Mouse (Mus musculus) MEL (cell line): ENCODE results near the gene Emx2.

Experiments used
- CTCF ChIP-seq, 3 experiments: IDR thresholded peaks in 2 of 3; conservative IDR thresholded peaks in 1 of 3; 2 replicates each; pipeline ENCODE4 v1.5.1; 2011 to 2012; ENCODE audit warnings: low read length in 3 of 3, low read depth in 2 of 3, mild to moderate bottlenecking in 2 of 3, improper control_type of control experiment in 1 of 3, inconsistent platforms in 1 of 3, mixed read lengths in 1 of 3, moderate library complexity in 1 of 3; ENCODE audit not compliant: control insufficient read depth in 1 of 3, insufficient read depth in 1 of 3, poor library complexity in 1 of 3, severe bottlenecking in 1 of 3
- E2F4 ChIP-seq: IDR thresholded peaks from 2 replicates; pipeline ENCODE4 v1.6.1; 2011; ENCODE audit warnings: low read depth, low read length, improper control_type of control experiment, borderline replicate concordance
- EP300 ChIP-seq, 2 experiments: IDR thresholded peaks; 2 replicates each; pipeline ENCODE4 v1.6.1; 2011; ENCODE audit warnings: improper control_type of control experiment in 2 of 2, low read length in 2 of 2, low read depth in 1 of 2, mild to moderate bottlenecking in 1 of 2
- GATA1 ChIP-seq: IDR thresholded peaks from 2 replicates; pipeline ENCODE4 v1.6.1; 2011; ENCODE audit warnings: low read depth, low read length, improper control_type of control experiment
- HCFC1 ChIP-seq: IDR thresholded peaks from 2 replicates; pipeline ENCODE4 v1.6.1; 2012; ENCODE audit warnings: low read depth, mild to moderate bottlenecking, inconsistent platforms, low read length, improper control_type of control experiment, moderate library complexity
- MEF2A ChIP-seq: IDR thresholded peaks from 2 replicates; pipeline ENCODE4 v1.6.1; 2014; ENCODE audit warnings: low read depth, mild to moderate bottlenecking, inconsistent platforms, low read length, improper control_type of control experiment; ENCODE audit not compliant: poor library complexity, insufficient replicate concordance, severe bottlenecking; ENCODE audit errors: extremely low read depth
- POLR2A ChIP-seq, 2 experiments: IDR thresholded peaks; 2 replicates each; pipeline ENCODE4 v1.6.1; 2011 to 2012; ENCODE audit warnings: low read length in 2 of 2, mild to moderate bottlenecking in 2 of 2, control low read depth in 1 of 2, improper control_type of control experiment in 1 of 2, low read depth in 1 of 2, moderate library complexity in 1 of 2; ENCODE audit not compliant: control insufficient read depth in 1 of 2, insufficient read depth in 1 of 2, poor library complexity in 1 of 2
- POLR2AphosphoS5 ChIP-seq: IDR thresholded peaks from 2 replicates; pipeline ENCODE4 v1.6.1; 2012; ENCODE audit warnings: low read depth, borderline replicate concordance, mild to moderate bottlenecking, inconsistent platforms, low read length, moderate library complexity, mixed read lengths
- SMC3 ChIP-seq: IDR thresholded peaks from 2 replicates; pipeline ENCODE4 v1.6.1; 2011; ENCODE audit warnings: low read depth, low read length, improper control_type of control experiment
- TCF12 ChIP-seq: IDR thresholded peaks from 2 replicates; pipeline ENCODE4 v1.6.1; 2014; ENCODE audit warnings: low read depth, mild to moderate bottlenecking, inconsistent platforms, low read length, improper control_type of control experiment, moderate library complexity
- ZC3H11A ChIP-seq: IDR thresholded peaks from 2 replicates; pipeline ENCODE4 v1.6.1; 2012; ENCODE audit warnings: low read depth, mild to moderate bottlenecking, inconsistent platforms, low read length, improper control_type of control experiment
- ZKSCAN1 ChIP-seq: IDR thresholded peaks from 2 replicates; pipeline ENCODE4 v1.6.1; 2012; ENCODE audit warnings: low read depth, mild to moderate bottlenecking, inconsistent platforms, low read length, improper control_type of control experiment, moderate library complexity
- ZMIZ1 ChIP-seq: IDR thresholded peaks from 2 replicates; pipeline ENCODE4 v1.6.1; 2012; ENCODE audit warnings: low read depth, mild to moderate bottlenecking, inconsistent platforms, low read length, improper control_type of control experiment, moderate library complexity
- ZNF384 ChIP-seq: IDR thresholded peaks from 2 replicates; pipeline ENCODE4 v1.6.1; 2012; ENCODE audit warnings: low read depth, mild to moderate bottlenecking, inconsistent platforms, low read length, improper control_type of control experiment

DNA sequence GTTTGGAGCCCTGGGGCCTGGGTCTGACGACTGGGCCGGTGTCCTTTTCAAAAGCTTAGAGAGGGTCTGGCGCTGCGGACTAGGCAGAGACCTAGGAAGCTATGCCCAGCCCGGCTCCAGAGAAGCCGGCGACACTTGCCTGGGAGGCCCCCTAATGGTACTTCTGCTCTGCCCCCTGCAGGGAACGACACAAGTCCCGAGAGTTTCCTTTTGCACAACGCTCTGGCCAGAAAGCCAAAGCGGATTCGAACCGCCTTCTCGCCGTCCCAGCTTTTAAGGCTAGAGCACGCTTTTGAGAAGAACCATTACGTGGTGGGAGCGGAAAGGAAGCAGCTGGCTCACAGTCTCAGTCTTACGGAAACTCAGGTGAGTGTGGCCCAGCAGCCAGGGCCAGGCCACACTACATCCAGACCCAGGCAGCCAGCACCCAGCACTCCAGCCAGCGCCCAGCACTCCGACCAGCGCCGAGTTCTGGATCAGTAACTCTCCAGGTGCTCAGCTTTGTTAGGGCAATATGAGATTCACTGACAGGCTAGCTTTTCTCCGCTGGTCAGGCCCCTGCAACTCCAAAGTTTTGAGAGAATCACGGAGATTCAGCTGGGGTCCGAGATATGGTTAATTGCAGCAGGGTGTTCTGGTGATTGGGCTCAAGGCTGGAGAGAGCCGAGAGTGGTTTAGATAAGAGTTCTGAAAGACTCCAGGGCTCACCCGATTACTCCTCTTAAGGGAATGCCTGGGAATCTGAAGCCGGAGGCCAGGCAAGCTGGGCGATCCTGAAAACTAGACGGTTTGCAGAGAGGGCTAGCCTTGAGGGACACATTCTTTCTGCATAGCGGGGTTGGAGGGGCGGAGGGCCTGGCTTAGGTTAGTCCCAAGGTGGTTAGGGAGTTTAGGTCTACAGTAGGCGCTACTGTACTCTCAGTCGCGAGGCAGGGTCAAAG is 3.6 kb downstream of the Emx2 start:
- TF ChIP-seq GATA1 (no peak), ZNF384 (no peak), EP300 (IDR thresholded peaks at IDR 0.05; ENCODE audit: low read depth in 1 of 2, low read length in 2 of 2) (no peak), ZMIZ1 (no peak), POLR2A (IDR thresholded peaks at IDR 0.05; ENCODE audit: control insufficient read depth in 1 of 2, insufficient read depth in 1 of 2, low read depth in 1 of 2, low read length in 2 of 2, poor library complexity in 1 of 2) (no peak), ZC3H11A (no peak), SMC3 (no peak), E2F4 (no peak), POLR2AphosphoS5 (no peak), HCFC1 (no peak), CTCF (IDR thresholded peaks at IDR 0.05 in 2 of 3, conservative IDR thresholded peaks at IDR 0.05 in 1 of 3; ENCODE audit: control insufficient read depth in 1 of 3, insufficient read depth in 1 of 3, low read depth in 2 of 3, low read length in 3 of 3, poor library complexity in 1 of 3, severe bottlenecking in 1 of 3) (no peak), MEF2A (no peak), ZKSCAN1 (no peak), TCF12 (no peak)
